Mouse (Mus musculus) heart, postnatal 25 days (tissue): ENCODE measurements around the gene Cyp4f17. TPM values are rescaled to one million over a fixed set of nuclear protein-coding genes. Genes with fewer than 3 reads are reported as not detected.

Source experiments
- total RNA-seq, 2 experiments: library from RNA; stranded (reverse); gene quantifications; 2 replicates each; pipeline ENCODE4 v1.2.3; 2021

The Cyp4f17 gene
- total RNA-seq, 2 experiments from 2014 or later = 5.4 to 7.4 TPM

Other genes with a start within 250 kb of the Cyp4f17 start
- 10 to 100 TPM; 50.9 to 57.5 TPM for gene Brd4, start 221.3 kb upstream of the Cyp4f17 start, total RNA-seq
- 10 to 100 TPM; 37.2 to 51.5 TPM for gene Akap8, start 184.8 kb upstream of the Cyp4f17 start, total RNA-seq
- 10 to 100 TPM; 43.0 to 46.3 TPM for gene Akap8l, start 155.4 kb upstream of the Cyp4f17 start, total RNA-seq
- 10 to 100 TPM; 18.1 to 20.2 TPM for gene Wiz, start 116.6 kb upstream of the Cyp4f17 start, total RNA-seq
- gene Rasal3, start 102.5 kb upstream of the Cyp4f17 start, total RNA-seq = 1 to 10 TPM in 1 of 2 experiments, under 1 TPM in 1; 0.91 to 1.3 TPM
- under 1 TPM; 0.16 to 0.20 TPM for gene Pglyrp2, start 81.9 kb upstream of the Cyp4f17 start, total RNA-seq
- under 1 TPM in 1 of 2 experiments, not detected in 1; 0.18 TPM for gene Cyp4f39, start 53.3 kb upstream of the Cyp4f17 start, total RNA-seq
- 1 to 10 TPM; 6.3 to 6.4 TPM for gene Cyp4f16, start 30.5 kb downstream of the Cyp4f17 start, total RNA-seq
- gene Cyp4f37, start 115.3 kb downstream of the Cyp4f17 start, total RNA-seq = not detected
- not detected for gene Cyp4f40, start 152.8 kb downstream of the Cyp4f17 start, total RNA-seq
- gene Cyp4f15, start 179.6 kb downstream of the Cyp4f17 start, total RNA-seq = not detected